Mouse (Mus musculus) kidney, adult 2 months (tissue): Measurements from ENCODE around the gene Olfr1030.

Experiments used
- CTCF ChIP-seq: fragments of 200-500 bp; conservative IDR thresholded peaks from 2 replicates; pipeline ENCODE4 v1.5.1; 2011; ENCODE audit warnings: low read depth, mild to moderate bottlenecking, control low read depth, low read length, moderate library complexity, mixed read lengths; ENCODE audit not compliant: insufficient read depth, insufficient read length
- POLR2A ChIP-seq: fragments of 200-500 bp; IDR thresholded peaks from one replicate; pipeline ENCODE4 v1.6.1; 2011; ENCODE audit warnings: low read depth, low read length, control low read depth

DNA sequence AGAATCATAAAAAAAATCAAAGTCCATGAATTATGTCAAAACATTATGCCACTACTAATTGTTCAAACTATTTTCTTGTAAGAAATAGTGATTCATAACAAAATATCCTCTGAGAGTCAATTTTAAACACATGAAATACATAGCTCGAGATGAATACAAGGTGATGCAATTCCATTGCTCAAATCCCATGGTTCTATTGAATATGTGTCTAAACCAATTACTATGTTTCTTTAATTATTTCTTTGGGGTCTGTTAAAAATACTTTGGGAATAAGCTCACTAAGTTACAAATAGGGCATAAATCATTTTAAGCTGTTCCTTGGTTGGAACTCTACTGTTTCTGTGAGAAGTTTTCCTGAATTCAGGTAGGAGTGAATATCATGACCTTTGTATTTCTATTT, at the start of gene Olfr1030:
- TF ChIP-seq CTCF: no peak
- TF ChIP-seq POLR2A: no peak
